Mouse (Mus musculus) hindbrain, embryonic 12.5 days (tissue): ENCODE results near the gene Sh3tc1. TPM values are rescaled to one million over a fixed set of nuclear protein-coding genes. Genes with fewer than 3 reads are reported as not detected.

Experiments used
- ATAC-seq: fragments of 200-750 bp; cut with Nextera tagmentation; 2 replicates; pipeline ENCODE4 v1.8.0; 2017; ENCODE audit warnings: moderate TSS enrichment; ENCODE audit not compliant: low FRiP score
- H3K27ac ChIP-seq: fragments of 300-500 bp; sonication (generic); 2 replicates; pipeline ENCODE4 v1.5.1; 2016; ENCODE audit warnings: mild to moderate bottlenecking
- H3K27me3 ChIP-seq: fragments of 300-500 bp; sonication (generic); 2 replicates; pipeline ENCODE4 v1.6.1; 2016; ENCODE audit warnings: mild to moderate bottlenecking
- H3K36me3 ChIP-seq: fragments of 300-500 bp; sonication (generic); 2 replicates; pipeline ENCODE4 v1.6.1; 2016; ENCODE audit warnings: mild to moderate bottlenecking
- H3K4me1 ChIP-seq: fragments of 300-500 bp; sonication (generic); 2 replicates; pipeline ENCODE4 v1.6.1; 2016
- H3K4me2 ChIP-seq: fragments of 300-500 bp; sonication (generic); replicated peaks from 2 replicates; pipeline ENCODE4 v1.6.1; 2016; ENCODE audit warnings: mild to moderate bottlenecking
- H3K4me3 ChIP-seq: fragments of 300-500 bp; sonication (generic); 2 replicates; pipeline ENCODE4 v1.5.1; 2016; ENCODE audit warnings: mild to moderate bottlenecking
- H3K9ac ChIP-seq: fragments of 300-500 bp; sonication (generic); 2 replicates; pipeline ENCODE4 v1.6.1; 2016; ENCODE audit warnings: mild to moderate bottlenecking, moderate library complexity
- H3K9me3 ChIP-seq: fragments of 300-500 bp; sonication (generic); replicated peaks from 2 replicates; pipeline ENCODE4 v1.6.1; 2016; ENCODE audit warnings: mild to moderate bottlenecking
- WGBS: fragments of 180-500 bp; shearing (Covaris S2); methylation state at CpG from one replicate; pipeline ENCODE4 v1.1.7; 2016; 5-methylcytosine and 5-hydroxymethylcytosine counted together
- polyA plus RNA-seq: library from polyadenylated mRNA; unstranded; fragments of >200 nt; fragmentation: Nextera tagmentation; extraction: Ambion mirVana; gene quantifications from 2 replicates; pipeline ENCODE4 v1.2.1, GENCODE M21; 2016

Sh3tc1 gene
- 4.0 and 4.7 TPM in 2 replicates for polyA plus RNA-seq

GRCm38 (mm10) chr5:35739536-35740278 lies at the start of gene Sh3tc1:
Gene Sh3tc1, minus strand, starts transcription at chr5:35739987.
- no peak within 1 kb of the TSS for H3K4me3 ChIP-seq
- no peak within 1 kb of the TSS for H3K4me2 ChIP-seq
- no peaks in the 10 kb centered on the region for H3K4me1 ChIP-seq
- no peak within 1 kb of the TSS for H3K9ac ChIP-seq
- 23% methylated on average over 10 of the region's 10 CpGs for WGBS
- ATAC-seq, result no peak
- H3K27me3 ChIP-seq, result peaks cover 26% of the 10 kb centered on the region
- no peak within 1 kb of the TSS for H3K27ac ChIP-seq
- H3K9me3 ChIP-seq, result no peaks in the 10 kb centered on the region
- H3K36me3 ChIP-seq, result no peaks in the 10 kb centered on the region

DNA sequence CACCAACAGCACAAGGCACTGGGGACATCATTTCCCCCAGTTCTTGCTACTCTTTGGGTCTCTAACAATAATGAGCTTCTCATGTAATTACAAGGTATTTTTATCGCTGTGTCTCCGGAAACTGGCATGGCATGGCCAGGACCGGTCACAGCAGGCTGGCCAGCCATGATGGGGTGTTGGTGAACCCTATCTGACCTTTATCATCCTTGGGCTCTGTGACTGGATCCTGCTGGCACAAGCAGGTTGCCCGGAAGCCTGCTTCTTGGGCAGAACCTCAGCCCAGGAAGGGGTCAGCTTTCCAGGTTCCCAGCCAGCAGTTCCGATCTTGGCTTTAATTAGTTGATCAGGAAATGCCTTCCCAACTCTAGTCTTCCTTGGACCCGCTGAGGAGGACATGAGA lies 48.9 kb upstream of the Sh3tc1 start:
- Histone ChIP-seq H3K4me2 (no peak overlapping the region), H3K4me1 (no peaks in the 10 kb centered on the region), H3K9ac (no peak overlapping the region), H3K36me3 (no peaks in the 10 kb centered on the region), H3K27ac (no peak overlapping the region), H3K4me3 (no peak overlapping the region), H3K27me3 (no peaks in the 10 kb centered on the region), H3K9me3 (no peaks in the 10 kb centered on the region)
- WGBS, result 87% methylated on average over 6 of the region's 6 CpGs
- no peak for ATAC-seq

DNA sequence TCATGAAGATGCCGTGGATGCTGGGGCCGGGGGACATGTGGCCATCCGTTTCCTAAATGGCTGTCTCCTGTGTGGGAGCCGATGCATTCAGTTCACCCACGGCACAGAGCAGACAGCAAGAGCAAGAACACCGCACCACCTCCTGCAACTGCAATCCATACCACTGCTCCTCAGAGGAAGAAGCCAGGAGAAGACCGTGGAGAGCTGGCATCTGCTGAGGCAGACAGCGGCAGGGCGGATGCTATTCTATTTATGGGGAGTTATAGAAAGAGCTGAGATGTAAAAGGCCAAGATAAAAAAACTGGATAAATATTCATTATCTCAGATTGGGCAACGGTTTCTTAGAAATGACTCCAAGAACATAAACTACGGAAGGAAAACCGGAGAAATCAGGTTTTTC lies 48.1 kb upstream of the Sh3tc1 start:
- ATAC-seq, result no peak
- Histone ChIP-seq H3K36me3 (no peaks in the 10 kb centered on the region), H3K4me1 (no peaks in the 10 kb centered on the region), H3K27me3 (no peaks in the 10 kb centered on the region), H3K9ac (no peak overlapping the region), H3K9me3 (no peaks in the 10 kb centered on the region), H3K27ac (no peak overlapping the region), H3K4me3 (no peak overlapping the region), H3K4me2 (no peak overlapping the region)
- WGBS, result 89% methylated on average over 12 of the region's 12 CpGs

- no peaks in the 10 kb centered on the region for H3K4me1 ChIP-seq
- H3K27me3 ChIP-seq, result no peaks in the 10 kb centered on the region
- H3K4me2 ChIP-seq, result no peak overlapping the region
- no peaks in the 10 kb centered on the region for H3K9me3 ChIP-seq
- H3K36me3 ChIP-seq, result no peaks in the 10 kb centered on the region
- WGBS, result 73% methylated on average over 7 of the region's 7 CpGs
- ATAC-seq, result no peak
- no peak overlapping the region for H3K27ac ChIP-seq
- no peak overlapping the region for H3K9ac ChIP-seq
- no peak overlapping the region for H3K4me3 ChIP-seq
Measured at GRCm38 (mm10) chr5:35785853-35786252, 46.1 kb upstream of the Sh3tc1 start.

GRCm38 (mm10) chr5:35782648-35783180 lies 42.9 kb upstream of the Sh3tc1 start:
- no peak overlapping the region for H3K4me2 ChIP-seq
- no peak for ATAC-seq
- no peaks in the 10 kb centered on the region for H3K36me3 ChIP-seq
- H3K4me3 ChIP-seq, result no peak overlapping the region
- H3K4me1 ChIP-seq, result no peaks in the 10 kb centered on the region
- no peak overlapping the region for H3K27ac ChIP-seq
- H3K9ac ChIP-seq, result no peak overlapping the region
- 60% methylated on average over 10 of the region's 10 CpGs for WGBS
- no peaks in the 10 kb centered on the region for H3K9me3 ChIP-seq
- H3K27me3 ChIP-seq, result no peaks in the 10 kb centered on the region

GRCm38 (mm10) chr5:35781116-35781515 lies 41.3 kb upstream of the Sh3tc1 start:
- H3K27me3 ChIP-seq, result no peaks in the 10 kb centered on the region
- H3K4me2 ChIP-seq, result no peak overlapping the region
- ATAC-seq, result no peak
- no peaks in the 10 kb centered on the region for H3K9me3 ChIP-seq
- H3K36me3 ChIP-seq, result no peaks in the 10 kb centered on the region
- no peaks in the 10 kb centered on the region for H3K4me1 ChIP-seq
- H3K4me3 ChIP-seq, result no peak overlapping the region
- no peak overlapping the region for H3K9ac ChIP-seq
- 76% methylated on average over 3 of the region's 3 CpGs for WGBS
- H3K27ac ChIP-seq, result no peak overlapping the region

- Histone ChIP-seq H3K27ac (no peak overlapping the region), H3K4me1 (peaks cover 6% of the 10 kb centered on the region), H3K36me3 (no peaks in the 10 kb centered on the region), H3K9ac (no peak overlapping the region), H3K9me3 (no peaks in the 10 kb centered on the region), H3K4me3 (no peak overlapping the region), H3K4me2 (no peak overlapping the region), H3K27me3 (no peaks in the 10 kb centered on the region)
- ATAC-seq, result no peak
- WGBS, result 68% methylated on average over 6 of the region's 6 CpGs
Measured at GRCm38 (mm10) chr5:35774137-35774424, 34.3 kb upstream of the Sh3tc1 start.

DNA sequence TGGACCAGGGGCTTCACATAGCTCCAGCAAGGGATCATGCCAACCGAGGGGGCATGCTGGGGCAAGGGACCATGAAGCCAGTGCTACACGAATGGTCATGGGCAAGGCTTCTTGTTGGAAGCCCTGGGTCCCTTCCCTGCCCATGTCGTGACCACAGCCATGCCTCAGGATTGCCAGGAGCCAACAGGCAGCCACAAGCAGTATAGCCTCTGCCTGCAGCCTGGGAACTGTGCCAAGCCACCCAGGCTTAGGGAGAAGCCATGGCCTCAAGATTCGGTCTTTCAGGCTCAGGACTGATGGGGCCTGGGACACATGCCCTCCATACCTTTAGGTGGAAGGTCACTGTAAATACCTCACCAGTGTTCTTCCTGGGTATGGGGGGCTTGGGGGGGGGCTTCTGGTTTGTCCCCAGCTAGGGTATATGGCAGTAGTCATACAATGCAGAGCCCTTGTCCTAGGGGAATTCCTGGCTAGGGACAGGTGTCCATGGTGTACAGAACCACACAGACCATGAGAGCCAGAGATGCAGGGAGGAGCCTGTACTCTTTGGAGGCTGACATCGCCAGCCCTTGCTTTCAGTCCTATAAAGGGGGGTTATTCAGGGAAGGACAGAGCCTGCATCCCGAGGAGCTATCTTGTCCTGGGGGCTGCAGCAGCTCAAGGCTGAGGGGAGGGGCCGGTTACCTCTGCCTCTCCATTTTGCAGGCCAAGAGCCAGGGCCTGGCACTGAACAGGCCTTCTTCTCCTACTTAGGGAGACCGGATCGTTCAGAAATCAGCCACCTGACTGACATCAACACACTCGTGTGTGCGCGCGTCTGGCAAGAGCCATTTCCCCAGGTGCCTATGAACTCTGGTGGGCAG lies 33.7 kb upstream of the Sh3tc1 start:
- 72% methylated on average over 13 of the region's 13 CpGs for WGBS
- no peak overlapping the region for H3K27ac ChIP-seq
- H3K27me3 ChIP-seq, result no peaks in the 10 kb centered on the region
- H3K4me2 ChIP-seq, result no peak overlapping the region
- no peak overlapping the region for H3K9ac ChIP-seq
- peak; percentile 48; the same call in 1 of the 2 replicates for ATAC-seq
- no peak overlapping the region for H3K4me3 ChIP-seq
- peaks cover 6% of the 10 kb centered on the region for H3K4me1 ChIP-seq
- H3K9me3 ChIP-seq, result no peaks in the 10 kb centered on the region
- no peaks in the 10 kb centered on the region for H3K36me3 ChIP-seq

- no peaks in the 10 kb centered on the region for H3K36me3 ChIP-seq
- 70% methylated on average over 14 of the region's 14 CpGs for WGBS
- H3K9ac ChIP-seq, result no peak overlapping the region
- ATAC-seq, result no peak
- no peak overlapping the region for H3K4me3 ChIP-seq
- no peaks in the 10 kb centered on the region for H3K27me3 ChIP-seq
- peaks cover 6% of the 10 kb centered on the region for H3K4me1 ChIP-seq
- H3K27ac ChIP-seq, result no peak overlapping the region
- no peak overlapping the region for H3K4me2 ChIP-seq
- no peaks in the 10 kb centered on the region for H3K9me3 ChIP-seq
Measured at GRCm38 (mm10) chr5:35770891-35771663, 31.3 kb upstream of the Sh3tc1 start.

DNA sequence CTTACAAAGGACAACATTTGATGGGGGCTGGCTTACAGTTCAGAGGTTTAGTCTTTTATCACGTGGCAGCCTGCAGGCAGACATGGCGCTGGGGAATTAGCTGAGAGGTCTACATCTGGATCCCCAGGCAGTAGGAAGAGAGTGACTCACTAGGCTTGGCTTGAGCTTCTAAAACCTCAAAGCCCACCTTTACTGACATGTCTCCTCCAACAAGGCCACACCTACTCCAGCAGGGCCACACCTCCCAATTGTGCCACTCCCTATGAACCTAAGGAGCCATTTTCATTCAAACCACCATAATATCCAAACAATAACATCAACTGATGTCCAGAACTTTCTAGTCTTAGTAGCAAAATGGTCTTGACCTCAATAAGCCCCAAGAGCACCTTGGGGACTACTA lies 30.5 kb upstream of the Sh3tc1 start:
- H3K27me3 ChIP-seq, result 0 out of 2 replicates have a peak, but pooled peaks cover 3% of the 10 kb centered on the region
- H3K4me3 ChIP-seq, result no peak overlapping the region
- 80% methylated on average over 2 of the region's 2 CpGs for WGBS
- H3K4me1 ChIP-seq, result peaks cover 6% of the 10 kb centered on the region
- no peaks in the 10 kb centered on the region for H3K36me3 ChIP-seq
- H3K4me2 ChIP-seq, result no peak overlapping the region
- no peak overlapping the region for H3K27ac ChIP-seq
- no peak overlapping the region for H3K9ac ChIP-seq
- H3K9me3 ChIP-seq, result no peaks in the 10 kb centered on the region
- no peak for ATAC-seq

GRCm38 (mm10) chr5:35768997-35769396 lies 29.2 kb upstream of the Sh3tc1 start:
- no peak for ATAC-seq
- Histone ChIP-seq H3K4me1 (peaks cover 6% of the 10 kb centered on the region), H3K27me3 (0 out of 2 replicates have a peak, but pooled peaks cover 8% of the 10 kb centered on the region), H3K36me3 (no peaks in the 10 kb centered on the region), H3K4me3 (no peak overlapping the region), H3K27ac (no peak overlapping the region), H3K4me2 (no peak overlapping the region), H3K9ac (no peak overlapping the region), H3K9me3 (no peaks in the 10 kb centered on the region)
- 87% methylated on average over 7 of the region's 7 CpGs for WGBS

GRCm38 (mm10) chr5:35768525-35768924 lies 28.7 kb upstream of the Sh3tc1 start:
- no peak overlapping the region for H3K4me3 ChIP-seq
- 69% methylated on average over 3 of the region's 3 CpGs for WGBS

More at GRCm38 (mm10) chr5:35768525-35768924, 28.7 kb upstream of the Sh3tc1 start:
- no peaks in the 10 kb centered on the region for H3K9me3 ChIP-seq
- H3K36me3 ChIP-seq, result no peaks in the 10 kb centered on the region
- H3K4me1 ChIP-seq, result peaks cover 6% of the 10 kb centered on the region; the same call in 1 of the 2 replicates
- no peak overlapping the region for H3K4me2 ChIP-seq
- ATAC-seq, result no peak
- peaks cover 10% of the 10 kb centered on the region; the same call in 1 of the 2 replicates for H3K27me3 ChIP-seq
- no peak overlapping the region for H3K27ac ChIP-seq
- H3K9ac ChIP-seq, result no peak overlapping the region
